Mouse (Mus musculus): ENCODE measurements around the gene D630023F18Rik. TPM values are rescaled to one million over a fixed set of nuclear protein-coding genes. Genes with fewer than 3 reads are reported as not detected.

D630023F18Rik gene
- polyA plus RNA-seq, 1 experiment = 0.18 TPM

GRCm38 (mm10) chr1:65132833-65133232 is 9.8 kb upstream of the D630023F18Rik start:
- TF ChIP-seq CTCF (IDR thresholded peaks at IDR 0.05; ENCODE audit: borderline replicate concordance, control insufficient read depth, extremely low read depth, insufficient read depth, low read length, poor library complexity) = no peak
- TF ChIP-seq POLR2A (IDR thresholded peaks at IDR 0.05; ENCODE audit: control insufficient read depth, extremely low read depth, insufficient read depth, low read length, poor library complexity) = no peak
- H3K27ac ChIP-seq (ENCODE audit: control insufficient read depth, insufficient read depth, low read length) = no peak overlapping the region
- H3K4me1 ChIP-seq (replicated peaks; ENCODE audit: control insufficient read depth, insufficient read depth, low read length) = no peaks in the 10 kb centered on the region
- H3K36me3 ChIP-seq (ENCODE audit: control insufficient read depth, insufficient read depth, low read length) = no peaks in the 10 kb centered on the region
- 100% methylated on average over 1 of the region's 1 CpGs for WGBS
- no peaks in the 10 kb centered on the region for H3K27me3 ChIP-seq (ENCODE audit: control insufficient read depth, insufficient read depth, low read length)
- DNase-seq = no peak
- H3K4me3 ChIP-seq (ENCODE audit: control insufficient read depth, insufficient read depth, low read length) = no peak overlapping the region

GRCm38 (mm10) chr1:65131671-65132070 is 8.7 kb upstream of the D630023F18Rik start:
- H3K4me1 ChIP-seq (replicated peaks; ENCODE audit: control insufficient read depth, insufficient read depth, low read length) = no peaks in the 10 kb centered on the region
- TF ChIP-seq POLR2A (IDR thresholded peaks at IDR 0.05; ENCODE audit: control insufficient read depth, extremely low read depth, insufficient read depth, low read length, poor library complexity) = no peak
- H3K27ac ChIP-seq (ENCODE audit: control insufficient read depth, insufficient read depth, low read length) = no peak overlapping the region
- no peaks in the 10 kb centered on the region for H3K36me3 ChIP-seq (ENCODE audit: control insufficient read depth, insufficient read depth, low read length)
- DNase-seq = no peak
- H3K27me3 ChIP-seq (ENCODE audit: control insufficient read depth, insufficient read depth, low read length) = no peaks in the 10 kb centered on the region
- 93% methylated on average over 1 of the region's 1 CpGs for WGBS
- H3K4me3 ChIP-seq (ENCODE audit: control insufficient read depth, insufficient read depth, low read length) = no peak overlapping the region

DNA sequence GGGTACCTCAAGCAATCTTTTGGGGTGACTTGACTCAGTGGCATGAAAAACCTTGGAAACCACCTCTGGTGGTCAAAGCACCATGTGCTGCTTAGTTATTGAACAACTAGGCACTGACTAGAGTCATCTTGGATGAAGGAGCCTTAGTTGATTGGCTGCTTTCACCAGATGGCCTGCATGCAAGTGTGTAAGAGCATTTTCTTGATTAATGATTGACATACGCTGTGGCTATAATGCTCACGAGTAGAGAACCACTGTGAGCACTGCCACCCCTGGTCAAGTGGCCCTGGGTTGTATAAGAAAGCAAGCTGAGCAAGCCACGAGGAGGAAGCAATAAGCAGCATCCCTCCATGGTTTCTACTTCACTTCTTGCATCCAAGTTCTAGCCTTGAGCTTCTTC is 7.2 kb upstream of the D630023F18Rik start:
- Histone ChIP-seq H3K4me3 (ENCODE audit: control insufficient read depth, insufficient read depth, low read length) (no peak overlapping the region), H3K36me3 (ENCODE audit: control insufficient read depth, insufficient read depth, low read length) (no peaks in the 10 kb centered on the region), H3K27ac (ENCODE audit: control insufficient read depth, insufficient read depth, low read length) (no peak overlapping the region), H3K4me1 (replicated peaks; ENCODE audit: control insufficient read depth, insufficient read depth, low read length) (no peaks in the 10 kb centered on the region), H3K27me3 (ENCODE audit: control insufficient read depth, insufficient read depth, low read length) (no peaks in the 10 kb centered on the region)
- TF ChIP-seq CTCF (IDR thresholded peaks at IDR 0.05; ENCODE audit: borderline replicate concordance, control insufficient read depth, extremely low read depth, insufficient read depth, low read length, poor library complexity) (no peak), POLR2A (IDR thresholded peaks at IDR 0.05; ENCODE audit: control insufficient read depth, extremely low read depth, insufficient read depth, low read length, poor library complexity) (no peak)
- DNase-seq = no peak
- WGBS = 73% methylated on average over 3 of the region's 3 CpGs

DNA sequence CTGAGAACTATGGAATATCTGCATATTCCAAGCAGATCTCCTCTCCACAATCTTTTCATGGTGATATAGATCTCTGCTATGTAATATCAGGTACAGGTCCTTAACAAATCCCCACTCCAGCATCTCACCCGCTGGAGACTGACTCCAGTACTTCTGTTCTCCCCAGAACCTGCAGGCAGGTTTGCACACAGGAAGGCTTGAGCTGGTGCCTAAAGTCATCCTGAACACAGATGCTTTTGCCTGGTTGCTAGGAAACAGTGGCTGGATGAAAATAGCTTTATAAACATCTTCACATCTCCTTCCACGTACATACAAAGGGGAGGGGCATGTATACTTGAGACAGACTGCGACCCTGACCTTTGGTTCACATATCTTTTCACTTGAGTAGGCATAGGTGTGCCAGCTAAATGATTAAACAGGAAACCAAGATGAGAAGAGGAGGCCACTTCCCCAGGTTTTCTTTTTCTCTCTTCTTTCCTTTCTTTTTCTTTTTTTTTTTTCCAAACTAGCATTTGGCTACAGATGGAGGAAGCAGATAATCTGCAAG is 6.7 kb upstream of the D630023F18Rik start:
- H3K27ac ChIP-seq (ENCODE audit: control insufficient read depth, insufficient read depth, low read length) = no peak overlapping the region
- WGBS = 83% methylated on average over 3 of the region's 3 CpGs
- no peak overlapping the region for H3K4me3 ChIP-seq (ENCODE audit: control insufficient read depth, insufficient read depth, low read length)

GRCm38 (mm10) chr1:65119438-65119837 is 3.6 kb downstream of the D630023F18Rik start, which contains the start of gene Gm28845:
Gm28845 (minus strand) TSS chr1:65119558.
- Histone ChIP-seq H3K4me1 (replicated peaks; ENCODE audit: control insufficient read depth, insufficient read depth, low read length) (no peaks in the 10 kb centered on the region), H3K27me3 (ENCODE audit: control insufficient read depth, insufficient read depth, low read length) (no peaks in the 10 kb centered on the region), H3K4me3 (ENCODE audit: control insufficient read depth, insufficient read depth, low read length) (no peak within 1 kb of the TSS), H3K27ac (ENCODE audit: control insufficient read depth, insufficient read depth, low read length) (no peak within 1 kb of the TSS), H3K36me3 (ENCODE audit: control insufficient read depth, insufficient read depth, low read length) (no peaks in the 10 kb centered on the region)
- no peak for TF ChIP-seq CTCF (IDR thresholded peaks at IDR 0.05; ENCODE audit: borderline replicate concordance, control insufficient read depth, extremely low read depth, insufficient read depth, low read length, poor library complexity)
- TF ChIP-seq POLR2A (IDR thresholded peaks at IDR 0.05; ENCODE audit: control insufficient read depth, extremely low read depth, insufficient read depth, low read length, poor library complexity) = no peak
- 95% methylated on average over 1 of the region's 1 CpGs for WGBS
- DNase-seq = no peak

More for the DNA sequence above, 6.7 kb upstream of the D630023F18Rik start:
- Histone ChIP-seq H3K27me3 (ENCODE audit: control insufficient read depth, insufficient read depth, low read length) (no peaks in the 10 kb centered on the region), H3K4me1 (replicated peaks; ENCODE audit: control insufficient read depth, insufficient read depth, low read length) (no peaks in the 10 kb centered on the region), H3K36me3 (ENCODE audit: control insufficient read depth, insufficient read depth, low read length) (no peaks in the 10 kb centered on the region)
- no peak for DNase-seq
- no peak for TF ChIP-seq CTCF (IDR thresholded peaks at IDR 0.05; ENCODE audit: borderline replicate concordance, control insufficient read depth, extremely low read depth, insufficient read depth, low read length, poor library complexity)
- TF ChIP-seq POLR2A (IDR thresholded peaks at IDR 0.05; ENCODE audit: control insufficient read depth, extremely low read depth, insufficient read depth, low read length, poor library complexity) = no peak

- WGBS = 84% methylated on average over 8 of the region's 8 CpGs
- no peak for DNase-seq
- H3K36me3 ChIP-seq (ENCODE audit: control insufficient read depth, insufficient read depth, low read length) = no peaks in the 10 kb centered on the region
- H3K4me3 ChIP-seq (ENCODE audit: control insufficient read depth, insufficient read depth, low read length) = no peak overlapping the region
- H3K27ac ChIP-seq (ENCODE audit: control insufficient read depth, insufficient read depth, low read length) = no peak overlapping the region
- H3K4me1 ChIP-seq (replicated peaks; ENCODE audit: control insufficient read depth, insufficient read depth, low read length) = no peaks in the 10 kb centered on the region
- no peak for TF ChIP-seq CTCF (IDR thresholded peaks at IDR 0.05; ENCODE audit: borderline replicate concordance, control insufficient read depth, extremely low read depth, insufficient read depth, low read length, poor library complexity)
- TF ChIP-seq POLR2A (IDR thresholded peaks at IDR 0.05; ENCODE audit: control insufficient read depth, extremely low read depth, insufficient read depth, low read length, poor library complexity) = no peak
- no peaks in the 10 kb centered on the region for H3K27me3 ChIP-seq (ENCODE audit: control insufficient read depth, insufficient read depth, low read length)
These were observed 4.7 kb downstream of the D630023F18Rik start for GRCm38 (mm10) chr1:65118150-65118913.

All from thymus, adult 2 months (tissue).